Mouse (Mus musculus) c-Kit-negative CD71-positive TER-119-positive erythroid progenitor cells, embryonic 14.5 days (primary cell): ENCODE measurements around the gene Mup6.
"Not testable (repeated sequence)": the region's sequence is repeated elsewhere in the genome, so short reads cannot be mapped to it uniquely, and the experiment has no call there.

ENCODE experiments used
- DNase-seq: peaks from one replicate; pipeline ENCODE4 v3.0.0-alpha.2; 2013; ENCODE audit warnings: low read depth, low spot score

Gene Mup6

DNA sequence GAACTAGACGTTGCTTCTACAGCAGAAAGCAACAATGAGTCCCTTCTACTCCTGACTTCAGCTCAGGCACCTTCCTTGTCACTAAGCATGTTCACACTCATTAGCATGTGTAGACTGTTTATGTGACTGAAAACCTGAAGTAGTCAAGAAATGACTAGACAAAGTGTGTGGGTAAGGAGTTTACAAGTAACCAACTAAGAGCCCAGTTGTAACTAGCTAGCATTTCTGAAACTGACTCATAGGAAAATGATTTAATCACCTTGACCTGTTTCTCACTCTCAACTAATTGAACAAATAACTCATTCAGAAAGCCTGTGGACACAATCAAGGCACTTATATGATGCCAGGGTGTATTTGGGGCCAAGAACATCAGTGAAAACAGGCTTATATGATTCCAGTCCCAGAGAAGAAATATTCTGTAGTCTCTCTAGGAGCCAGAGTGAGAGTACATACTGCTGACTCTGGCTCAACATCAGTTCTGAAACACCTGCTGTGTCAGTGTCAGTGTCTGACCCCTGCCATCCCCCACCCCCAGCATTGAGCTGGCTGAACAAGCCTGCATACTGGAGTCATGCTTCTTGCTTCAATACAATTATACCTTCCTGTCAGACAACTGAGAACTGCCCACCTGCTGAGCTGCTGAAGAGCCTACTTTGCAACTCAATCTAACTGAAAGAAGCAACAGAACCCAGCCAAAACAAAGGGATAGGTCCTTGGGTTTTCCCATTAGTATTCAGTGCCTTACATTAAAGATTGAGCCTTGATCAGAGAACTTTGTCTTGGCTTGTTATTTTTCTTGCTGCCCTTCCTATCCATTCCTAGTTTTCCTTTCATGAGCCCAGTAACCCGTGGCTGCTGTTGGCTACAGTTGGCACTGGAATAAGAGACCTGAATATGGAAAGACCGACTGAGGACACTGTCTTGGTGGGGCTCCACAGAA is at the start of gene Mup6:
Gene Mup6, plus strand, starts transcription at position 890 of the 940 bp plus-strand sequence.
- DNase-seq: no peak

DNA sequence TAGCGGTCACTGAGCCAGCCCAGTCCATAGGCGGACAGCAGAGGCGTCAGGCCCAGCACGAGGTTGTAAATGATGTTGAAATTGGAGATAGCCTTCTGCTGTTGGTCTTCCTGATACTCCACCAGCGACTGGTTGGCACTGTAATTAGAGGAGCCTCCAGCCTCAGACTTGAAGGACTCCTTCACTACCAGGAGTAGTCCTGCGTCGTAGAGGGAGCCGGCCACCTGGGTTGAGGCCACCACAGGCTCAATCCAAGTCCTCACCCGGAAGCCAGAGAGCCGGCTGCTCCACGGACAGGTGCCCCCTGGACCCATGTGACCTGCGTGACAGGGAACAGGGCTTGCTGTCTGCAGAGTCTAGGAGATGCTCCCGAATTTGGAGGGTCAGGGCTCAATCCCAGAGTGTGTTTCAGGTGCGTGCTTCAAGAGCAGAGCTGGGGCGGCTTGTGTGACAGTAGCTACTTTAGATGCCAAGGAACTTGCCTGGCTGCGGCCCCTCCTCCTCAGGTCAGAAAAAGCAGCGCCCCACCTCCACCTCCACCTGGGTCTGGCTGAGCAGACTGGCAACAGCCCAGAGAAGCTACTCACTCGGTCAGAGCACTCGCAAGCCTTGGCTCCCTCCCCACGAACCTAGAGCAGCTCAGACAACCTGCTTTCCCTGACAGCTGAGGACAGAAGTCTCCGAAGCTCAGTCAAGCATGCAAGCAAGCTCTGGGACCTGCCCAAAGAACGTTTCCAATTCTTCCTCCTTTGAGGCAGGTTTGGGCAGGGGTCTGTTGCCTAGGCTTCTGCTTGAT is 49.3 kb upstream of the Mup6 start, which contains the start of gene Slc46a2:
Gene Slc46a2, minus strand, starts transcription at position 449 of the 796 bp plus-strand sequence.
- no peak for DNase-seq

DNA sequence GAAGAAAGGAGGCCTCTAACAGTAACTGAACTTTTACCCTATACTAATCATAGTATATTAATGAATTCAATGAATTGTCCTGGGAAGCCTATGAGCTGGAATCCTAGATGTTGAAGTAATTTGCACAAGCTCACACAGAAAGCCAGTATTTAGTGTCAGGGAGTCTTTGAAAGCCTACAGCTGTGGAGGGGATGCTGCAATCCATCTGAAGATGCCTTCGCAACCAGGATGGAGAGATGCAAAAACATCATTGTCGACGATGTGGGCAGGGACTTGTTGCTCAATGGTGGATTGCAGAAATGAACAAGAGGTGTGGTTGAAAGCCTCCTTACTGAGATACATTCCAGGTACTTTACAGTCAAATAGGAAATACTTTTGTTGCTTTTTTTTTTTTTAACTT is 46.1 kb upstream of the Mup6 start:
- no peak for DNase-seq

DNA sequence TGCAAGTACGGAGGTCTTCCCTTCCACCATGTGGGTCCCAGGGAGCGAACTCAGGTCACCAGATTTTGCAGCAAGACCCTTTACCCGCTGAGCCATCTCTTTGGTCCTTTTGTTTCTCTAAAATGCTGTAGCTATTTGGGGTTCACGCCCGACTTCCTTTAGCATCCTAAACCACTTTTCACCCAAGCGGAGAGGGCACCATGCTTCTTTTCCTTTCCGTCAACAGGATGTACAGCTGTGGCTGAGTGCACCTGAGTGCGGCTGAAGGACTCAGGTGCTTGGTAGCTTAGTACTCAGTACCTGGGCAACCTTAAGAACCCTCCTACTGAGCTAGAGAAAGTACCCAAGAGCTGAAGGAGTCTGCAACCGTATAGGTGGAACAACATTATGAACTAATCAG is 39.0 kb upstream of the Mup6 start:
- DNase-seq: no peak

DNA sequence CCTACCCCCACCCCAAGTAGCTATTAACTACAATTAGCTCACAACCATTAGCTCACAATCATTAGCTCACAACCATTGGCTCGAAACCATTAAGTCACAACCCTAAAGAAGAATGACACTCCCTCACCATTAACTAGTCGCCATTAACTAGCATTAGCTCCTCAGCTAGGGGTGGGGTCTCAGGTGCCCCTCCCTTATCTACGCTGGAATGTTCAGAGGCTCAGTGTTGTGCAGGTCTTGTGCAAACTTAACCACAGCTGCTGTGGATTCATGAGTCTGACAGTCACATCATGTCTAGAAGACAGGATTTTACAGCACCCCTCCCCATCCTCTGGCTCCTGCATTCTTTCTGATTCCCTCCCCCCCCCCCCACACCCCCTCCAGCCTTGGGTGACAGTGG is 36.4 kb upstream of the Mup6 start:
- DNase-seq: no peak

DNA sequence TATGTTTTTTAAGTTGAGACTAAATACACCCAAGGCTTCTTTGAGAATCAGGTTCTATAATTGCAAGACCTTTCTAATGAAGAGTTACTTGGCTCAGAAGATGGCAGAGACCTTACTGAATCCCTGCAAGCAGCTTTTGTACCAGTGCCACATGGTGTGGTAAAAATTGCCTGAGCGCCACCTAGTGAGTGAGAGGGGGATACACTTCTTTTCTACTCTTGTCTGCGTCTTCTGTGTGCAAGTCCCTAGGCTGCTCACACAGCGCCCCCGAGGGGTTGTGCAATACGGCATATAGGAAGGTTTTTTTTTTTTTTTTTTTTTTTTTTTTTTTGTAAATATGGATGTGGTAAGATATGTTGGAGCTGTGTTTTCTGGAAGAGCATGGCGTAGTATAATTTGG is 35.7 kb upstream of the Mup6 start:
- peak; percentile 1 for DNase-seq

DNA sequence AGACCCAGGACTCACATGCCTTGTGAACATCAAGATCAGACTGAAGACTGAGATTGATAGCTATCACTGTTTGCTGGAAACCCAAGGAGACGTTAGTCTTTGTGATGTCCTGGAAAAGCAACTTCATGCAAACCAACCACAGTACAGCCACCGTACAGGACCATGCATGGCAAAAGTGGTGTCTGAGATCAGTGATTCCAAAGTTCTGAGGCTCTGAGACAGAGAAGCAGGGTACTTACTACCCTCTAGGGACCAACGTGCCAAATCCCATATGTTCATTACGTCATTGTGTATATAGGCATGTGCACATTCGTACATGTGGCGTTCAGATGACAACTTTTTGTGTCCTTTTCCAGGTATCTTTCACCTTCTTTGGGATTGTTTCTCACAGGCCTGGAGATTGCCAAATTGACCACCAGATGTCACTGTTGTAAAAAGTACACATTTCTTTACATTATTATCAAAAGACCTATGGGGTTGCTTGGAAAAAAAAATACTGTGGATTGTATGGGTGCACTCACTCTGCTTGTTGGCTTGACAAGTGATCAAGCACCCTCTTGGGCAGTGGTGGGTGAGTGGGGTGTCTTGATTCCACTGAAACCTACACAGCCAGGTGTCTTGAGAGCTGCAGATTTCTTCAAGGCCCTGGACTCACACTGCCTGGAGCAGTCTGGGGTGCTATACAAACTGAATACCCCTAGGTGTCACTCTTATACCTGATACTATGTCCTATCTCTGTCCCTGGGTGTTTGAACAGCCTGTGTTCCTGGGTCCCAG is 31.4 kb upstream of the Mup6 start:
- DNase-seq: no peak

DNA sequence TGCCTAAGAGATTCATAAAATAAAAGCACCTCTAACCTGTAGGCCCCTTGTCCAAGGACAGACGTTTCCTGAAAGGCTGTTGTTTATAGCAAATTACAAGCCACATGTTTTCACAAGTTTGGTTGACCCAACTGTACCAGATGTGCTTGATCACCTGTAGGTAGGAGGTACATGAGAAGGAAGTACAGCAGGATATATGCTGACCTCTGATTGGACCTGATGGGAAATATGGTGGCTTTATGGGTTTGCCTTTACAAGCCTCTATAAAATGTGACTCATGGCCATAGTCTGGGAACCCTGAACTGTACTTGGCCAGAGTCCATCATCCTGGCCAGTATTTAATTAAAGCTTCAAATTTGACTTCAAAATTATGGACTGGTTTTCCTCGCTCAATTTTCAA is 26.6 kb upstream of the Mup6 start:
- DNase-seq: no peak

DNA sequence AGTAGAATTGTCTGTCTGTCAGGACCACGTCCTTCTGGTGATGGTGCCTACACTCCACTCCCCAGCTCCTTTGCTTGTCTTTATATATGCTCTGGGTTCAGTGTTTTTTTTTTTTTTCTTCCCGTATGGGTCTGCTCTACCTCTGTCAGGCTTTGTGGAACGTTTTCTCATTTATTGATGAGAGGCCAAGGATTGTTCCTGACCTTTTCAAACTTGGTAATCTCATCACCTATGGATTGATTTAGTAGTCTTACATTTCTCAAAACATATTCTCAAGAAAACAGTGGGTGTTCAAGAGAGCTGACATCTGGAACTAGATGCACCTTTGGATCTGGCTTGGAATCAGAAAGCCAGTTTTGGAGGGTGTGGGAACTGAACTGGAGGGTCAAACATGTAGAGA is 3.5 kb upstream of the Mup6 start, which contains the start of gene Mup4:
Gene Mup4, minus strand, starts transcription at position 101 of the 400 bp plus-strand sequence.
- no peak for DNase-seq

DNA sequence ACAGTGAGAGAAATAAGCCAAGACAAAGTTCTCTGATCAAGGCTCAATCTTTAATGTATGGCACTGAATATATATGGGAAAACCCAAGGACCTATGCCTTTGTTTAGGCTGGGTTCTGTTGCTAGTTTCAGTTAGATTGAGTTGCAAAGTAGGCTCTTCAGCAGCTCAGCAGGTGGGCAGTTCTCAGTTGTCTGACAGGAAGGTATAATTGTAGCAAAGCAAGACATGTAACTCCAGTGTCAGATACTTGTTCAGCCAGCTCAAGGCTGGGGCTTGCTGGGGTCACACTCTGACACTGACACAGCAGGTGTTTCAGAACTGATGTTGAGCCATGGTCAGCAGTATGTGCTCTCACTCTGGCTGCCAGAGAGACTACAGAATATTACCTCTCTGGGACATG is 33.8 kb downstream of the Mup6 start:
- not testable (repeated sequence) for DNase-seq

DNA sequence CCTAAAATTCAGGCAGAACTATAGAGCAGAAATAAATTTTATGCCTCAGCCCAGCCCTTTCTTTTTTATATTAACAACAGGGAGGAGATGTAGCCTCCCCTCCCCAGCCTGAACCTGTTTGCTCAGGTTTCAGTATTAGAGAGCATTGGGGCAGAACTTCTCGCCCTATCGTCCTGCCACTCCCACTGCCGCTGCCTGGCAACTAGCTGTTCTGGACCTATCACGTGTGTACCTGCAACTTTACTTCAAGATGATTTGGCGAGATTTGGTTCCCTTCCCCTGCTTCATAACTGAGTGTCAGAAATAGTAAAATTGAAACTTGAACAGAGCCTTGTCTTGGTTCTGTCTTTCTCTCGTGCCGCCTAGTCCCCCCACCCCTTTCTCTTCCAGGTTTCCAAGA is 56.0 kb downstream of the Mup6 start:
- DNase-seq: not testable (repeated sequence)

DNA sequence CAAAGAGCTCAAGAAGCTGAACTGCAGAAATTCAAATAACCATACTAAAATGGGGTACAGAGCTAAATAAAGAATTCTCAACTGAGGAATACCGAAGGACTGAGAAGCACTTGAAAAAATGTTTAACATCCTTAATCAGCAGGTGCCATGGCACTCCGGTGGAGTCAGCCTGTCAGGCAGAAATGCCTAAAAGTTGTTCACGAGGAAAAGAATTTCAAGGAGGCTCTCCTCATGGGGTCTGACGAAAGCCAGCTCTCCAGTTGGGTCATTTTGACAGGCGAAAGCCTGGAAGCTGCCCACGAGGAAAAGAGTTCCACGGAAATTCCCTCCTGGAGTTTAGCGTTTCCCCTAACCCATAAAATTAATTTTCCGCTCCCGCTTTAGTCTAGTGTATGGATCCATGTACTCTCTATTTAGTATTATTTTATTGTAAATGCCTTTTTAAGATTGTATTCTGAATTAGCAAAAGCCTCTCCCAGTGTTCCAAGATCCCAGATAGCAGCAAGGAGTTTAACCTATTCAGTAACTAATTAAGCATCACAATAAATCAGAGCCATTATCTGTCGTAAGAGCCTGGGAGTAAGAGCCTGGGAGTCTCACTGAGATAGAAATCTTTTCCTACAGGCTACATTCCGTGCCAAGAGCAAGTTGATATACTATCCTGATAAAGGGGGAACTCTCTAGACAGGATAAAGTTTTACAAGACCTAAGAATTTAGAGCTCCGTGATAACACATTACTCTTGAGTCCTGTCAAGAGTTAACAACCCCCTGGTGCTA is 65.4 kb downstream of the Mup6 start:
- DNase-seq: not testable (repeated sequence)
